Mouse (Mus musculus): ENCODE measurements around the gene Map3k3.
"Not testable (repeated sequence)": the region's sequence is repeated elsewhere in the genome, so short reads cannot be mapped to it uniquely, and the experiment has no call there.

Map3k3 gene

DNA sequence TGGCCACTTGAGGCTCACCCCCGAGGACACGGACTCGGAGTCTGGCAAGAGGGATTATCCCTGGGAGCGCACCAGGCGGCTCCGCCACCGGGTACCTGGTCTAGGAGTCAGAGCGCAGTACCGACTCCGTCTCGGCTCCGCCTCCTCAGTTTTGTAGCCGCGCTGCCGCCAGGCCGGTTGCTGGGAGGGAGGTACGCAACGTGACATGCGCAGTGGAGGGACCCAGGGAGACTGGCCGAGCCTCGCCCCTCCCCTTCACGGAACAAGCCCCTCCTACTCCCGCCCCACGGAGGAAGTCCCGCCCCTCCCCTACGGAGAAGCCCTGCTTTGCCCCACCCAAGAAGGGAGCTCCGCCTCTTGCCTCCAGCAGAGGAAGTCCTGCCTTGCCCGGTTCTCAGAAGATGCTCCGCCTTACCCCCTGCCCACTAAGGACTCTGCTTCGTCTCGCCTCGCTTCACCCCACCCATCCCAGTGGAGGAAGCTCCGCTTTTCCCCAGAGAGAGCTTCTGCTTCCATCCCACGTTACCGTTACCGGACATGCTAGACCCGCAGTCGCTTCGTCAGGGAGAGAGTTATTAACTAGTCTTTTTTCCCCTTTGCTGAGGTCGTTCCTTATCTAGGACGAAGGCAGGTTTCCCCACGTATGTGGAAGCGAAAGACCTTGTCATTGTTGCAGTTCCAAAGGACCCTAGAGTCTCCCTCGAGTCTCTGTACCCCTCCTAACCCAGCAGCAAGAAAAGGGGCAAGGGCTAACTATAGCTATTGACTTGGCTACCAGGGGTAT lies 109.2 kb downstream of the Map3k3 start:
- peak; percentile 97 for DNase-seq (ENCODE audit: low spot score)

DNA sequence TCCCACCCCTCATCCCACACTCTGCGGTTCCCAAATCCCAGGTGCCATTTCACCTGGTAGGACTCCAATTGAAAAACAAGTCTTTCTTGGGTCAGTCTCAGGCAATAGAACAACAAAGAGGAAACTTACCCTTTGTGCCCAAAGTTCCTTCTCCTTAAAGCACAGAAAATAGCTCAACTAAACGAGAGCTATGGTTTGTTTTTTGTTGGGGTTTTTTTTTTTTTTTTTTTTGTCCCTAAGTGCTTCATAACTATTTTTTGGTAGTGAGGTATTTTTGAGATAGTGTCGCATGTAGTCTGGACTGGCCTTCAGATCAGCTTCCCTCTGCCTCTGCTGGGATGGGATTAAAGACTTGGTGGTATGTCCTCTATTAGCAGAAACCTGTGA lies 109.7 kb downstream of the Map3k3 start:
- no peak for DNase-seq (ENCODE audit: low spot score)

DNA sequence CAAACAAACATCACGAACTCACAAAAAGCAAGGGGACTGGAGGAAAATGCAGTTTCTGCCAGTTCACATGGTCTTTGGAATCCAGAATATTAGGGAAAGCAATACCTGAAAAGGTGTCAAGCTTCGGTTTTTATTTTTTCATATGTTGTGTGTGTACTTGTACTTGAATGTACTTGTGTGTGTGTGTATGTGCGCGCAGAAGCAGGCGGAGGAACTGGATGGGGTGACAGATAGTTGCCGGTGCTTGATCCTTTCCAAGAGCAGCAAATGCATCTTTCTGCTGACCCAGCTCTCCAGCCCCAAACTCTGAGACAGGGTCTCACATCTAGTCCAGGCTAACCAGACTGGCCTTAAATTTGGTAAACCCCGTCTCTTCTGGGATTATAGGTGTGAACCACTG lies 110.5 kb downstream of the Map3k3 start:
- DNase-seq (ENCODE audit: low spot score): no peak

- DNase-seq (ENCODE audit: low spot score): no peak
Measured at GRCm38 (mm10) chr11:106195341-106195740, 110.9 kb downstream of the Map3k3 start.

GRCm38 (mm10) chr11:106198277-106198676 lies 113.9 kb downstream of the Map3k3 start:
- no peak for DNase-seq (ENCODE audit: low spot score)

DNA sequence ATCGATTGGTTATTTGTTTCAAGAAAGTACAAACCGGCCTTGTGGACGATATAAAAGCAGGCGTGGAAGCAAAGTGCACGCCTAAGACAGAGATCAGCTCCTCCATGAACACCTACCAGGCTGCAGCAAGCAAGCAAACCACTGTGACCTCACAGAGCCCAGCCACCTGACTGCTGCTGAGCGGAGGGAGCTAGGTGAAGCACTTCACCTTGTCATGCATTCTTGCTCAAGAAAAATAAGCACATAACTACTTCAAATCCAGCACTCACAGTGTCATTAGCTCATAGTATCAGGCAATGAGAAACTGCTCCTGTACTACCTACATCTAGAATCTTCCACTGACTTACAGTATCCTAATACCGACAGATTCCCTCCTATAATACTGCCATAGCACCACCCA lies 115.6 kb downstream of the Map3k3 start:
- DNase-seq (ENCODE audit: low spot score): not testable (repeated sequence)

DNA sequence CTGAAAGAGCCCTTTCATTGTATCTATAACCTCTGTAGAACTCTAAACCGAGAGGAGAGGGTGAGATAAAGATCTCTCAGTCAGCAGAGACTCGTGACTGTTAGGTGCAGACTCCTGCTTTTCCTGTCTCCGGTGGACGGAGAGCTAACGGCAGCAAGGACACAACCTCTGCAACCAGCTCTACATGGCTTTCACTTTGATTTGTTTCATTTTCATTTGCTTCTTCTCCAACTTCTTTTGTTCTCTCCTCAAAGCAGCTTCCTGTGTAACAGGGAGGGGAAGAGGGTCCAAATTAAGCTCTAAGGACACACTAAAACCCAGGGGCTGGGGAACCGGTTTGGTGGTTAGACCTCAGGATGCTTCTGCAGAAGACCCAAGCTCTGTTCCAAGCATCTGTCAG lies 116.3 kb downstream of the Map3k3 start:
- DNase-seq (ENCODE audit: low spot score): no peak

- no peak for DNase-seq (ENCODE audit: low spot score)
Measured at GRCm38 (mm10) chr11:106201337-106202122, 117.1 kb downstream of the Map3k3 start.

DNA sequence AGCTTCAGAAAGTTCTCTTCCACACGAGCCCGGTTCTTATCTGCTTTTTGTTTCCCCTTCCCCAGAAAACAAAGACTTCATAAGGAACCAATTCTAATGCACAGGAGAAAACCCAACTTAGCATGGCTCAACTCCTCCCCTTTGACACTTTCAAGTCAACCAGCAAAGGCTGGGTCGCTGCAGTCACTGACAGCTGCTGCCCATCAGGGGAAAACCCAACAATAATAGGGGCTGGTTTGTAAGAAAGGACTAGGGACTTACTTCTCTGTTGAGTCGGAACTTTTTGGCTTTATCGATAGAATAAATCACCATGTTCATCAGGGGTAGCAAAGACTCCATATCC lies 117.7 kb downstream of the Map3k3 start, which contains the start of gene Strada:
Strada (minus strand) TSS at position 46 of the 343 bp plus-strand sequence.
- DNase-seq (ENCODE audit: low spot score): no peak
